Mouse (Mus musculus): Measurements from ENCODE around the gene Xpnpep2. TPM values are rescaled to one million over a fixed set of nuclear protein-coding genes. Genes with fewer than 3 reads are reported as not detected.

Gene Xpnpep2
- total and polyA plus RNA-seq, 2 experiments from 2014 or later = 0.62 to 0.76 TPM

- no peak overlapping the region for H3K4me3 ChIP-seq (ENCODE audit: low read depth, low read length)
- no peak for DNase-seq
- no peaks in the 10 kb centered on the region for H3K9me3 ChIP-seq (ENCODE audit: low read length)
- 43% methylated on average over 6 of the region's 6 CpGs for WGBS
- H3K4me2 ChIP-seq (ENCODE audit: low read depth) = no peak overlapping the region
- H3K36me3 ChIP-seq (ENCODE audit: insufficient read depth) = no peaks in the 10 kb centered on the region
- ATAC-seq = no peak
- H3K4me1 ChIP-seq (ENCODE audit: insufficient read depth) = no peaks in the 10 kb centered on the region
- no peak for TF ChIP-seq CTCF (IDR thresholded peaks at IDR 0.05; ENCODE audit: low read depth)
- no peaks in the 10 kb centered on the region for H3K27me3 ChIP-seq (ENCODE audit: insufficient read depth, low read length)
- no peak overlapping the region for H3K9ac ChIP-seq
- no peak overlapping the region for H3K27ac ChIP-seq (ENCODE audit: low read depth, low read length)
Observed at GRCm38 (mm10) chrX:48126903-48127476, 18.5 kb downstream of the Xpnpep2 start.

- WGBS = 80% methylated on average over 6 of the region's 6 CpGs
- no peak for DNase-seq
- no peak for TF ChIP-seq CTCF (IDR thresholded peaks at IDR 0.05; ENCODE audit: low read depth)
Observed at GRCm38 (mm10) chrX:48127502-48128218, 19.1 kb downstream of the Xpnpep2 start.

GRCm38 (mm10) chrX:48129167-48129566, 20.6 kb downstream of the Xpnpep2 start:
- Histone ChIP-seq H3K36me3 (ENCODE audit: insufficient read depth) (no peaks in the 10 kb centered on the region), H3K27ac (ENCODE audit: low read depth, low read length) (no peak overlapping the region), H3K4me1 (ENCODE audit: insufficient read depth) (no peaks in the 10 kb centered on the region), H3K9me3 (ENCODE audit: low read length) (no peaks in the 10 kb centered on the region), H3K9ac (no peak overlapping the region), H3K27me3 (ENCODE audit: insufficient read depth, low read length) (no peaks in the 10 kb centered on the region), H3K4me3 (ENCODE audit: low read depth, low read length) (no peak overlapping the region), H3K4me2 (ENCODE audit: low read depth) (no peak overlapping the region)
- DNase-seq = no peak
- WGBS = 78% methylated on average over 1 of the region's 1 CpGs
- TF ChIP-seq CTCF (IDR thresholded peaks at IDR 0.05; ENCODE audit: low read depth) = no peak
- no peak for ATAC-seq

More at GRCm38 (mm10) chrX:48127502-48128218, 19.1 kb downstream of the Xpnpep2 start:
- Histone ChIP-seq H3K27me3 (ENCODE audit: insufficient read depth, low read length) (no peaks in the 10 kb centered on the region), H3K9me3 (ENCODE audit: low read length) (no peaks in the 10 kb centered on the region), H3K4me2 (ENCODE audit: low read depth) (no peak overlapping the region), H3K4me1 (ENCODE audit: insufficient read depth) (no peaks in the 10 kb centered on the region), H3K4me3 (ENCODE audit: low read depth, low read length) (no peak overlapping the region), H3K27ac (ENCODE audit: low read depth, low read length) (no peak overlapping the region), H3K9ac (no peak overlapping the region), H3K36me3 (ENCODE audit: insufficient read depth) (no peaks in the 10 kb centered on the region)
- ATAC-seq = no peak

GRCm38 (mm10) chrX:48136935-48137334, 28.4 kb downstream of the Xpnpep2 start:
- Histone ChIP-seq H3K36me3 (ENCODE audit: insufficient read depth) (no peaks in the 10 kb centered on the region), H3K4me2 (ENCODE audit: low read depth) (no peak overlapping the region), H3K27ac (ENCODE audit: low read depth, low read length) (no peak overlapping the region), H3K9me3 (ENCODE audit: low read length) (no peaks in the 10 kb centered on the region), H3K4me3 (ENCODE audit: low read depth, low read length) (no peak overlapping the region), H3K27me3 (ENCODE audit: insufficient read depth, low read length) (no peaks in the 10 kb centered on the region), H3K4me1 (ENCODE audit: insufficient read depth) (no peaks in the 10 kb centered on the region), H3K9ac (no peak overlapping the region)
- ATAC-seq = no peak
- no peak for TF ChIP-seq CTCF (IDR thresholded peaks at IDR 0.05; ENCODE audit: low read depth)
- WGBS = 85% methylated on average over 4 of the region's 4 CpGs
- DNase-seq = no peak

GRCm38 (mm10) chrX:48138011-48138410, 29.5 kb downstream of the Xpnpep2 start:
- TF ChIP-seq CTCF (IDR thresholded peaks at IDR 0.05; ENCODE audit: low read depth) = no peak
- DNase-seq (no peak), ATAC-seq (no peak)
- no peaks in the 10 kb centered on the region for H3K36me3 ChIP-seq (ENCODE audit: insufficient read depth)
- no peak overlapping the region for H3K27ac ChIP-seq (ENCODE audit: low read depth, low read length)
- no peak overlapping the region for H3K9ac ChIP-seq
- no peaks in the 10 kb centered on the region for H3K27me3 ChIP-seq (ENCODE audit: insufficient read depth, low read length)
- no peak overlapping the region for H3K4me3 ChIP-seq (ENCODE audit: low read depth, low read length)
- H3K4me2 ChIP-seq (ENCODE audit: low read depth) = no peak overlapping the region
- no peaks in the 10 kb centered on the region for H3K9me3 ChIP-seq (ENCODE audit: low read length)
- H3K4me1 ChIP-seq (ENCODE audit: insufficient read depth) = no peaks in the 10 kb centered on the region
- WGBS = 69% methylated on average over 6 of the region's 6 CpGs

- Histone ChIP-seq H3K4me1 (ENCODE audit: insufficient read depth) (no peaks in the 10 kb centered on the region), H3K4me3 (ENCODE audit: low read depth, low read length) (no peak overlapping the region), H3K27me3 (ENCODE audit: insufficient read depth, low read length) (no peaks in the 10 kb centered on the region), H3K9me3 (ENCODE audit: low read length) (no peaks in the 10 kb centered on the region), H3K27ac (ENCODE audit: low read depth, low read length) (no peak overlapping the region), H3K36me3 (ENCODE audit: insufficient read depth) (no peaks in the 10 kb centered on the region), H3K4me2 (ENCODE audit: low read depth) (no peak overlapping the region), H3K9ac (no peak overlapping the region)
- no peak for TF ChIP-seq CTCF (IDR thresholded peaks at IDR 0.05; ENCODE audit: low read depth)
- ATAC-seq (peak; percentile 66), DNase-seq (peak; percentile 13)
- WGBS = 53% methylated on average over 7 of the region's 7 CpGs
Observed at GRCm38 (mm10) chrX:48138539-48139275, 30.2 kb downstream of the Xpnpep2 start.
